Mouse (Mus musculus) limb, embryonic 15.5 days (tissue): ENCODE measurements around the gene Lipc. TPM values are rescaled to one million over a fixed set of nuclear protein-coding genes. Genes with fewer than 3 reads are reported as not detected.

Source experiments
- microRNA-seq: library from miRNA; unstranded; fragments of <30 nt; microRNA quantifications from one replicate; pipeline ENCODE4, GENCODE M21; 2016
- polyA plus RNA-seq: library from polyadenylated mRNA; unstranded; fragments of >200 nt; fragmentation: Nextera tagmentation; extraction: Ambion mirVana; gene quantifications from 2 replicates; pipeline ENCODE4 v1.2.1, GENCODE M21; 2015

Gene Lipc
- polyA plus RNA-seq, 1 experiment from 2014 or later: 0.29 TPM

Small RNA genes lying within 50 kb of the gene (microRNA-seq; reads per million reads assigned to microRNA genes)
- gene Gm25149: not detected

Other genes starting within 250 kb of the Lipc start
- 0.50 and 1.2 TPM in 2 replicates for gene Aqp9, start 216.5 kb upstream of the Lipc start, polyA plus RNA-seq